Mouse (Mus musculus): Measurements from ENCODE around the gene Gm20661. TPM values are rescaled to one million over a fixed set of nuclear protein-coding genes. Genes with fewer than 3 reads are reported as not detected.

Gene Gm20661
- polyA plus RNA-seq, 1 experiment from 2014 or later, result 4.5 TPM

DNA sequence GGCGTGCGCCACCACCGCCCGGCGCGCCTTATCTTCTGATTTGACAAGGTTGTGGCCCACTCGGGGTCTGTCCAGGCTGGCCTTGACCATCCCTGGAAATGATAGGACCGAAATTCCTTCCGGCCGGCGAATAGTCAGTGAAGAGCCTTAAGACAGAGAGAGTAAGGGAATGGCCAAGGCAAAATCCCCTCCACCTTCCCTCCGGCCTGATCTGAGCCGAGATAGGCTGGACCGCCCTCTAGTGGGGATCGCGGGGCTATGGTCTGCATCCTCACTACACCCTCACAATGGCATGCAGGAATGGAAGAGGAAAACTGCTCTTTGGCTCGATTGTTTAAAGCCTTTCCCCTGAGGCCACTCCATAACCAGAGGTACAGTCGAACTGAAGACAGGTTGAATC, 3.5 kb downstream of the Gm20661 start:
- Histone ChIP-seq H3K9ac (no peak overlapping the region), H3K36me3 (ENCODE audit: insufficient read depth) (peaks cover 15% of the 10 kb centered on the region; the same call in 1 of the 2 replicates), H3K27me3 (ENCODE audit: insufficient read depth, low read length) (no peaks in the 10 kb centered on the region), H3K4me2 (peak overlapping the region; percentile 93), H3K9me3 (ENCODE audit: low read depth, low read length) (no peaks in the 10 kb centered on the region), H3K4me3 (ENCODE audit: low read depth, low read length) (peak overlapping the region; percentile 54), H3K4me1 (ENCODE audit: insufficient read depth) (peaks cover 15% of the 10 kb centered on the region), H3K27ac (ENCODE audit: low read depth) (peak overlapping the region; percentile 100)
- peak; percentile 97 for TF ChIP-seq CTCF (IDR thresholded peaks at IDR 0.05; ENCODE audit: low read depth)
- ATAC-seq (ENCODE audit: insufficient read depth) (peak; percentile 35; the same call in 1 of the 2 replicates), DNase-seq (peak; percentile 95)
- 5% methylated on average over 18 of the region's 18 CpGs for WGBS

GRCm38 (mm10) chr9:107987950-107988349, 5.1 kb downstream of the Gm20661 start:
- WGBS, result 70% methylated on average over 3 of the region's 3 CpGs
- DNase-seq, result no peak
- ATAC-seq (ENCODE audit: insufficient read depth), result no peak

DNA sequence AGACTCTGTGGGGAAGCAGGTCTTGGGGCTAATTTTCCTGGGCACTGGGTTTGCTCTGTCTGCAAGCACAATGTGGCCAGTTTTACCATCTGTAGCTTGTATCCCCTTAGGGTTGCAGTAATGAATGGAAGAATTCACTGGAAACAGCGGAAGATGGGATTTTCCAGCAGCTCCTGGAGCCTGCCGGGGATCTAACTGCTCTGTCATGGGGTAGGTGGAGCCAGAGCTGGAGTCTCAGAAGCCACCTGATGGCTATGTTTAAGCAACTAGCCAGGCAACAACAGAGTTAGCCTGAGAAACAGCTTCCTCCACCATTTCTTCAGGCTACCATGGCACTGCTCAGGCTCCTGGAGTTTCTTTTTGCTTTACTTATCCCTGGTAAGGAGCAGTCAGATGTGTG, 9.3 kb downstream of the Gm20661 start, which contains the start of gene Cdhr4:
TSS of gene Cdhr4 (plus strand) at position 301 of the 400 bp plus-strand sequence.
- no peaks in the 10 kb centered on the region for H3K9me3 ChIP-seq (ENCODE audit: low read depth, low read length)
- no peak within 1 kb of the TSS for H3K4me2 ChIP-seq
- no peak within 1 kb of the TSS for H3K27ac ChIP-seq (ENCODE audit: low read depth)
- 59% methylated on average over 2 of the region's 2 CpGs for WGBS
- ATAC-seq (ENCODE audit: insufficient read depth) (no peak), DNase-seq (no peak)
- no peaks in the 10 kb centered on the region for H3K27me3 ChIP-seq (ENCODE audit: insufficient read depth, low read length)
- H3K4me3 ChIP-seq (ENCODE audit: low read depth, low read length), result no peak within 1 kb of the TSS
- H3K36me3 ChIP-seq (ENCODE audit: insufficient read depth), result no peaks in the 10 kb centered on the region
- no peak for TF ChIP-seq CTCF (IDR thresholded peaks at IDR 0.05; ENCODE audit: low read depth)
- no peak within 1 kb of the TSS for H3K9ac ChIP-seq
- H3K4me1 ChIP-seq (ENCODE audit: insufficient read depth), result no peaks in the 10 kb centered on the region

More at GRCm38 (mm10) chr9:107987950-107988349, 5.1 kb downstream of the Gm20661 start:
- Histone ChIP-seq H3K27ac (ENCODE audit: low read depth) (no peak overlapping the region), H3K9me3 (ENCODE audit: low read depth, low read length) (no peaks in the 10 kb centered on the region), H3K36me3 (ENCODE audit: insufficient read depth) (peaks cover 15% of the 10 kb centered on the region; the same call in 1 of the 2 replicates), H3K4me3 (ENCODE audit: low read depth, low read length) (no peak overlapping the region), H3K4me1 (ENCODE audit: insufficient read depth) (peaks cover 9% of the 10 kb centered on the region), H3K9ac (no peak overlapping the region), H3K4me2 (no peak overlapping the region), H3K27me3 (ENCODE audit: insufficient read depth, low read length) (no peaks in the 10 kb centered on the region)
- no peak for TF ChIP-seq CTCF (IDR thresholded peaks at IDR 0.05; ENCODE audit: low read depth)

- Histone ChIP-seq H3K9ac (no peak overlapping the region), H3K9me3 (ENCODE audit: low read depth, low read length) (no peaks in the 10 kb centered on the region), H3K27ac (ENCODE audit: low read depth) (no peak overlapping the region), H3K4me3 (ENCODE audit: low read depth, low read length) (no peak overlapping the region), H3K36me3 (ENCODE audit: insufficient read depth) (no peaks in the 10 kb centered on the region), H3K4me2 (no peak overlapping the region), H3K27me3 (ENCODE audit: insufficient read depth, low read length) (no peaks in the 10 kb centered on the region), H3K4me1 (ENCODE audit: insufficient read depth) (no peaks in the 10 kb centered on the region)
- no peak for DNase-seq
- WGBS, result 86% methylated on average over 11 of the region's 11 CpGs
- ATAC-seq (ENCODE audit: insufficient read depth), result no peak
- TF ChIP-seq CTCF (IDR thresholded peaks at IDR 0.05; ENCODE audit: low read depth), result no peak
Observed at GRCm38 (mm10) chr9:107993013-107993412, 10.2 kb downstream of the Gm20661 start.

- DNase-seq (no peak), ATAC-seq (ENCODE audit: insufficient read depth) (no peak)
- Histone ChIP-seq H3K9ac (no peak overlapping the region), H3K27ac (ENCODE audit: low read depth) (no peak overlapping the region), H3K36me3 (ENCODE audit: insufficient read depth) (no peaks in the 10 kb centered on the region), H3K27me3 (ENCODE audit: insufficient read depth, low read length) (no peaks in the 10 kb centered on the region), H3K4me2 (no peak overlapping the region), H3K4me1 (ENCODE audit: insufficient read depth) (no peaks in the 10 kb centered on the region), H3K4me3 (ENCODE audit: low read depth, low read length) (no peak overlapping the region), H3K9me3 (ENCODE audit: low read depth, low read length) (no peaks in the 10 kb centered on the region)
- no peak for TF ChIP-seq CTCF (IDR thresholded peaks at IDR 0.05; ENCODE audit: low read depth)
- 39% methylated on average over 2 of the region's 2 CpGs for WGBS
Observed at GRCm38 (mm10) chr9:107994464-107994863, 11.6 kb downstream of the Gm20661 start.

GRCm38 (mm10) chr9:107995513-107995912, 12.7 kb downstream of the Gm20661 start:
- DNase-seq (no peak), ATAC-seq (ENCODE audit: insufficient read depth) (no peak)
- no peak overlapping the region for H3K4me3 ChIP-seq (ENCODE audit: low read depth, low read length)
- no peak overlapping the region for H3K27ac ChIP-seq (ENCODE audit: low read depth)
- WGBS, result 92% methylated on average over 21 of the region's 21 CpGs
- no peaks in the 10 kb centered on the region for H3K27me3 ChIP-seq (ENCODE audit: insufficient read depth, low read length)
- no peak overlapping the region for H3K9ac ChIP-seq
- TF ChIP-seq CTCF (IDR thresholded peaks at IDR 0.05; ENCODE audit: low read depth), result no peak
- H3K4me1 ChIP-seq (ENCODE audit: insufficient read depth), result no peaks in the 10 kb centered on the region
- no peaks in the 10 kb centered on the region for H3K9me3 ChIP-seq (ENCODE audit: low read depth, low read length)
- H3K36me3 ChIP-seq (ENCODE audit: insufficient read depth), result no peaks in the 10 kb centered on the region
- no peak overlapping the region for H3K4me2 ChIP-seq

DNA sequence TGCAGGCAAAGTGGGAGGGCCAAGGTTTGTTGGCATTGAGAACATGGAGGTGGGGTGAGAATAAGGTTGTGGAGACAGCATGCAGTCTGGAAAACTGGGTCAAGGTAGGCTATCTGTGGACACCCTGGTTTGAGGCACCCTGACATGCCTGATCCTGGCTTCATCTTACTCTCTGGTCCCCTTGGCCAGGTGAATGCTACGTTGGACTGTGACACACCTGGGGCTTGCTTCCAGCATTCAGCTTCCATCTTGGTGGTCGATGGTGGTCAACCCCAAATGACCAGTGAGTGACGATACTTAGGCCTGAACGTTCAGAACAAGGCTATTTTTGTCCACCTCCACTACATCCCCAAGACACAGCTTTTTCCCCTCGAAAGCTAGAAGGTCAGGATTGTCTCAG, 13.2 kb downstream of the Gm20661 start, which contains the start of gene Gm20662:
TSS of gene Gm20662 (plus strand) at position 301 of the 400 bp plus-strand sequence.
- Histone ChIP-seq H3K36me3 (ENCODE audit: insufficient read depth) (no peaks in the 10 kb centered on the region), H3K27me3 (ENCODE audit: insufficient read depth, low read length) (no peaks in the 10 kb centered on the region), H3K4me3 (ENCODE audit: low read depth, low read length) (no peak within 1 kb of the TSS), H3K4me1 (ENCODE audit: insufficient read depth) (no peaks in the 10 kb centered on the region), H3K27ac (ENCODE audit: low read depth) (no peak within 1 kb of the TSS), H3K4me2 (no peak within 1 kb of the TSS), H3K9me3 (ENCODE audit: low read depth, low read length) (no peaks in the 10 kb centered on the region), H3K9ac (no peak within 1 kb of the TSS)
- no peak for TF ChIP-seq CTCF (IDR thresholded peaks at IDR 0.05; ENCODE audit: low read depth)
- WGBS, result 84% methylated on average over 5 of the region's 5 CpGs
- DNase-seq, result no peak
- ATAC-seq (ENCODE audit: insufficient read depth), result no peak
